21 mouse cellular contexts compared by ENCODE assay signal in genomic region chr3:116618855-116619254, GRCm38 (mm10). TPM values are rescaled to one million over a fixed set of nuclear protein-coding genes. Genes with fewer than 3 reads are reported as not detected.
"Had no signal": no experiment of that assay in that cellular context is flagged by ENCODE, and none has a peak within 500 bp of the region (broad histone marks: within the 10 kb centered on the region; RNA-seq: fewer than 3 reads in every experiment).

No protein-coding gene starts in this region.

- DNase-seq: kidney, adult 18-20 months; kidney, adult 9 months; kidney, postnatal 14 days; kidney, postnatal 4 days; layer of hippocampus, adult 9-11 months; layer of hippocampus, postnatal 36 days; liver; lung, adult 18-20 months; lung, postnatal 10 days; lung, postnatal 36 days; thymus, adult 18-20 months; thymus, postnatal 36 days had no signal

- ATAC-seq: liver, embryonic 12.5 days; midbrain, embryonic 13.5 days had no signal

- H3K27me3 ChIP-seq: limb, embryonic 13.5 days; liver, embryonic 12.5 days; liver, embryonic 15.5 days; lung, embryonic 15.5 days; midbrain, embryonic 13.5 days had no signal

- H3K27ac ChIP-seq: limb, embryonic 10.5 days; limb, embryonic 13.5 days; liver, embryonic 12.5 days; liver, embryonic 15.5 days; lung, embryonic 15.5 days; midbrain, embryonic 13.5 days had no signal

- H3K9me3 ChIP-seq: limb, embryonic 10.5 days; limb, embryonic 13.5 days; liver, embryonic 12.5 days; liver, embryonic 15.5 days; lung, embryonic 15.5 days; midbrain, embryonic 13.5 days had no signal

- H3K9ac ChIP-seq: limb, embryonic 13.5 days; liver, embryonic 12.5 days; liver, embryonic 15.5 days; lung, embryonic 15.5 days; midbrain, embryonic 13.5 days had no signal

- H3K4me2 ChIP-seq: limb, embryonic 13.5 days; liver, embryonic 12.5 days; liver, embryonic 15.5 days; lung, embryonic 15.5 days; midbrain, embryonic 13.5 days had no signal

- H3K4me1 ChIP-seq: limb, embryonic 10.5 days; limb, embryonic 13.5 days; lung, embryonic 15.5 days; midbrain, embryonic 13.5 days had no signal

- H3K4me3 ChIP-seq: limb, embryonic 10.5 days; limb, embryonic 13.5 days; liver, embryonic 12.5 days; liver, embryonic 15.5 days; lung, embryonic 15.5 days; midbrain, embryonic 13.5 days had no signal

RNA-seq across cellular contexts. Expression of gene Lrrc39, which starts 56.1 kb away (rescaled TPM):
- total RNA-seq: layer of hippocampus, adult 18-20 months; layer of hippocampus, postnatal 36 days; midbrain, postnatal 0 days had no signal
- polyA plus RNA-seq: testis, adult 2 months had no signal
